Mouse (Mus musculus) liver, postnatal 0 days (tissue): ENCODE data around the gene Pde3a.

Experiments used
- CTCF ChIP-seq: sonication (generic); IDR thresholded peaks from 2 replicates; pipeline ENCODE4 v1.5.1; 2016; ENCODE audit warnings: antibody characterized with exemption, low read depth
- EP300 ChIP-seq: IDR thresholded peaks from 2 replicates; pipeline ENCODE4 v1.6.1; 2016; ENCODE audit warnings: antibody characterized with exemption, low read depth, mild to moderate bottlenecking

GRCm38 (mm10) chr6:141248691-141249584 lies at the start of gene Pde3a:
- TF ChIP-seq EP300 (no peak), CTCF (no peak)
